Mouse (Mus musculus) layer of hippocampus, adult 9-11 months (tissue): Measurements from ENCODE around the gene Rsph3b.
"Not testable (repeated sequence)": the region's sequence is repeated elsewhere in the genome, so short reads cannot be mapped to it uniquely, and the experiment has no call there.

Experiments
- DNase-seq: peaks from one replicate; pipeline ENCODE4 v3.0.0; 2022

Rsph3b gene

GRCm38 (mm10) chr17:6947984-6948768 is at the start of gene Rsph3b:
TSS of gene Rsph3b (minus strand) at chr17:6948682.
- DNase-seq = peak; percentile 87

DNA sequence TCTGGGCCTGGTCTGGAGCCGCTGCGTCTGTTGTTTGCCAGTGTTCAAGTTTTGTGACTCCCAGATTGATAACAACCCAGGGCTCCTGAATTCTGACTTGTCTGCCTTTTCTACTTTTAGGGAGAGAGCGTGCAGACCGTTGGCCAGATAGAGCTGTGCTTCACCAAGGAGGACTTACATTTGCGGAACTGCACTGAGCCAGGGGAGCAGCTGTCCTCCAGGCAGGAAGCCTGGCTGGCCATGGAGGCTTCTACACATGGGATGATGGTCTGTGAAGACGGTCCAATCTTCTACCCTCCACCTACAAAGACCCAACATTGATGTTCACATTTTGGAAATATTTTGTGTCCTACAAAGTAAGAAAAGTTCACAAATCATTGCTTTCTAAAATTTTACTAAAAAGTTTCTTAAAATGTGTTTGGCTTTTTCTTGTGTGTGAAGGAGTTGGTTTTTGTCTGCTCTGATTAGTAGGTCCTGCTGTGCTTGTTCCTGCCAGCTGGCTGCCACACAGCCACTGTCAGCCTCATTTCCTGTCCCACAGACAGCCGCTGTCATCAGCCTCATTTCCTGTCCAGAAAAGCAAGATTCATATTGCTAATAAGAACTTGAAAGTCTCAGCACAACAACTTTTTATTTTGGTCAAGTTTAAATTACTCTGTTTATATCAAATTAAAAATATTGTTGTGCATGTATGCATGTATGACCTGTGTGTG is 49.5 kb upstream of the Rsph3b start:
- DNase-seq = not testable (repeated sequence)

DNA sequence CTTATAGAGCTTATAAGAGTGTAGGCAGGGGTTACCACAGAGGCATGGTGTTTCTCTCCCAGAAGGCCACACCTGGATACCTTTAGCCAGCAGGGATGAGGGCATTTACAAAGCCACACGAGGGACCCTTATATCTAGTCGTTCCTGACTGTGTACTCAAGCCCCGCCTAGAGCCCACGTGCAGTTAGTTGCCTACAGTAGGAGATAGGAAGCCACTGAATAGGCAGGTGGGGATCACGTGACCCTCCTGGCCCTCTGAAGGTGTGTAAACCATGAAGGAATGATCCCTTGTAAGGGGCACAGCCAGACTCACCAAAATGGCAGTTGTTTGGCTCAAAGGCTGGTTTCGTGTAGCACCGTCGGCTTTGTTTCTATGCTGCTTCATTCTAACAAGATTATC is 48.3 kb upstream of the Rsph3b start:
- not testable (repeated sequence) for DNase-seq

- DNase-seq = not testable (repeated sequence)
Observed at GRCm38 (mm10) chr17:6995504-6995903, 47.0 kb upstream of the Rsph3b start.

DNA sequence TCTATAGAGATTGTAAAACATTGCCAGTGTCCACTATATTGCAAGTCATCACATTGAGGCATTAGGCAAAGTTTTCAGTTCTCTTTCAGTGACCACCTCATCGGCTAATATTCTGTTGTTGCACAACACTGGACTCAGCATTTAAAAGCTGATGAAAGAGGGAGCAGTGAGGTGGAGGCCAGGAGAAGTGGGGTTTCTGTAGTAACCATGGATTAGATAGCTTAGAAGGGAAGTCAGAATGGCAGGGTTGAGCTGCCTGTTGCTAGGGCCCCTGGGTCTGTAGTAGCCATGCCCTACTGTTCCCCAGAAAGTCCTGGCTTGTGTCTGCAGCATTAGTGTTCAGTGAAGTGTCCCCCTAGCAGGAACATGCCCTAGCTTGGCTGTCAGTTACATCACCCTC is 37.6 kb upstream of the Rsph3b start:
- not testable (repeated sequence) for DNase-seq

GRCm38 (mm10) chr17:6980144-6980543 is 31.7 kb upstream of the Rsph3b start:
- DNase-seq = not testable (repeated sequence)

- DNase-seq = not testable (repeated sequence)
Observed at GRCm38 (mm10) chr17:6979380-6979779, 30.9 kb upstream of the Rsph3b start.

DNA sequence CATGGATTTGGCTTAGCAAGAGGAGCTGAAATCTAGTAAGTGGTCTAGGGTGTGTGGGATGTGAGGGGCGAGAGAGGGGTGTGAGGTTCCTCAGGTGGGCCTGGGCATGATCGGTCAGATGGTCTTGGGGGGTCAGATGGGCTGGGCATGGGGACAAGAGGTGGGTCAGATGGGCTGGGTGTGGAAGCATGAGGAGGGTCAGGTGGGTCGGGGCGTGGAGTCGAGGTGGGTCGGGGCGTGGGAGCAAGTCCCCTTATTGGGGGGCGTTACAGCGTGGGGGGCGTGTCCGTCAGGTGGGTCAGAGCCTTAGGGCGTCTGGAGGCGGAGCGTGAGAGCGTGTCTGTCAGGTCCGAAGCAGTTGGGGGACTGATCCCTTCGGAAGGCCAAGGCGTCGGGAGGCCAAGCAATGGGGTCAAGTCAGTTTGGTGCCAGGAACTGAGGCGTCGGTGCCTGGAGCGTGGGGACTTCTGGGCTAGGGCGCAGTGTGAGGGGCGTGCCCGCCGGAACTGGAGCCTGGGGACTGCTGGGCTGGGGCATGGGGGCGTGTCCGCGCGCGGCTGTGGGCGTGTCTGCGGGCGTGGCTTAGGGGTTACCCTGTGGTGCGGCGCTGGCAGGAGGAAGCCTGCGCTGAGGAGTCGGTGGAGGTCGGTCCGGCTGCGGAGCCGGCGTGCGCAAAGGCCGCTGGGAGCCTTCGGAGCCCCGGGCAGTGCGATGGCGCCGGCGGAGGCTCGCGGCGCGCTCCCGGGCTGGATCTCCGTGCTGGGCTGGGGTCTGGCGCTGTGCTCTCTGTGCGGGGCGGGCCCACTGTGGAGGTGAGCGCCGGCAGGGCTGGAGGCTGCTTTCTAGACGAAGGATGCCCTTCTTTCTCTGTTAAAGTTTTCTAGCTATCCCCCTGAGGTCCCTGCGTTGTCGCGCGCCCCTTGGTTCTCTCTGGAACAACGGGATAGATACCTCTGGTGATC is 30.1 kb upstream of the Rsph3b start, which contains the start of gene Gm49721:
Gene Gm49721, plus strand, starts transcription at position 618 of the 962 bp plus-strand sequence.
- DNase-seq = peak; percentile 79

- not testable (repeated sequence) for DNase-seq
Observed at GRCm38 (mm10) chr17:6974985-6975384, 26.5 kb upstream of the Rsph3b start.

DNA sequence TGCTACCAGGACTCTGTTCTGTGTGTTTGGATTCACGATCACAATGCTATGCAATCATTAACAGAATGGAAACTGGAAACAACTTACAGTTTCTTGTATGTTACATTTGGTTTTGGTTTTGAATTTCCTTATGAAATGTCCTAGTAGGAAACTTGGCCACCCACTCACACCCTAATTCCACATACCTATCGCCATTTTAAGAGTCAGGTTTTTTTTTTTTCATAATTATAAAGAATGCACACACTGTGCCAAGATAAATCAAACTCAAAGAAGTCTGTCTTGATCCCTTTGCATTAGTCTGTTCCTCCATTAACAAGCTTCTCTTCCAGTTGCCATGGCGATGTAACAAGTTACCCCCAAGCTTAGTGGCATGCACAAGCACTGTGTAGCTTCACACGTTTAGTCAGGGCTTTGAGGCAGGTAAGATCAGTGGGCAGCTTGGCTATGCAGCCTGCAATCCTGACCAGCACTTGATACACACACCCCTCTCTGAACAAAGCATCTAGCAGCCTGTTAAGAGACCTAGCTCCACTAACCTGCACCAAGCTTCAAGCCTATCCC is 24.4 kb upstream of the Rsph3b start:
- not testable (repeated sequence) for DNase-seq

DNA sequence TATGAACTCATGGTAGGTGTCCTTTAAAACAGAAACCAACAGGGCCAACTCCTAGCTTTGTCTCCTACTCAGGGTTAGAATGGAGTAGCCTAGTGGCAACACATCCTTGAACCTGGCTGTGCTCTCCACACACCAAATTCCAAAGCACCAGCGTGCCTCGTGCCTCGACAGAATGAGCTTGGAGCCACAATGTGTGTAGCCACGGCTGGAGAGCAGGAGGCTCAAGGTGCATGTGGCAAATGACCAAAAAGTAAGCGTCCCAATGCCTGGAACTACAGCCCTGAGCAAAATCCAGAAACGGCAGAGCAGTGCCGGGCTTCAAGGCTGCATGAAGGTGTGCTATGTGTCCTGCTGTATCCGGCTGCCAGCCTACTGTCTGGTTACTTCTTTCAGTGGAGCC is 22.8 kb upstream of the Rsph3b start:
- DNase-seq = not testable (repeated sequence)

DNA sequence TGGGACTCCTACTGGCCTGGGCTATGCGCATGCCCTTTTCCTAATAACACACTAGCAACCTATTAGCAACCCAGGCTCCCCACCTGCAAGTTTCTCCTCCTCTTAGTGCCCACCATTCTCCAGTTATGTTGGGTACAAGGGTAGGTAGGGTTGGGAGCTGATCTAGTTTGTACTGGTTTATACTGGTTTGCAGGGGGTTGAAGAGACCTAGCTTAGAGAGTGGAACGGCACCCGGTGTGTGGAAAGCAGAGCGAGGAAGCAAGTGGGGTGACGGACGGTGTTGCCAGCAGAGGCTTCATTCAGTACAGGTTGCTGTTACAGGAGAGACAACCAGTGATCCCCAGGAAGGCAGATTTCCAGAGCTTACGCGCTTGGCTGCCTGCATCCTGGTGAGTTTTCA is 21.9 kb upstream of the Rsph3b start, which contains the start of gene Rnaset2b:
Gene Rnaset2b, plus strand, starts transcription at position 301 of the 400 bp plus-strand sequence.
- DNase-seq = not testable (repeated sequence)

GRCm38 (mm10) chr17:6967673-6968072 is 19.2 kb upstream of the Rsph3b start:
- not testable (repeated sequence) for DNase-seq

DNA sequence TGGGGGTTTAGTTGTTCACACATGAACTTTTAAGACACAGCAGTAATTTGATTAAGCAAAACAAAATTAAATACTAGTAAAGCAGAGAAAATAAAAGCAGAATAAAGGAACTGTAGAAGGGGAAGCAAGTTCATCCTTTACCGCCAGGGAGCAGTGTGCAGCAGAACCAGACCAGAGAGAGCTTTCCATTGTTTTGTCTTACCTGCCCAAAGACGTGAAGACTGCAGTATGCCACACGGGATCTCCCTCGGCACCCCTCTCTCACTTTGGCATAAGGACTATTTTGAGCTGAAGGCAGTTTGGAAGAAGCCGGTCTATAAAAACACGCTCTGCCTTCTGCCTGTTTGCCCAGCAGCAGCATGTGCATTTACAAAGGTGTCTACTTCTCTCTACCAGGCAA is 16.9 kb upstream of the Rsph3b start:
- DNase-seq = not testable (repeated sequence)

DNA sequence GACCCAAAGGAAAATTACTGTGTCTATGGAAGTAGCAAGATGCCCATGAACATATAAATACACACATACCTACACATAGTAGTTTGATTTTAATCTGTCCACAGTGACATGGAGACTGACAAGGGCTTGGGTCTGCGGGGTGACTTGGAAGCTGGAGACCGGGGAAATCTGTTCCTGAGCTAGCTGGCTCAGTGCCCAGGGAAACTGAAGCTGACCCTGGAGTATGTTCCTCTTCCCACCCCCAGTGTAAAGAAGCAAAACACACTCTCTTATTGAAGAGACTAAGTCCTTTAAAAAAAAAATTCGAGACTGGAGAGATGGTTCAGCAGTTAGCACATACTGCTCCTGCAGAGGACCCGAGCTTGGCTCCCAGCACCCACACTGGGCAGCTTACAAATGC is 14.5 kb upstream of the Rsph3b start:
- not testable (repeated sequence) for DNase-seq

DNA sequence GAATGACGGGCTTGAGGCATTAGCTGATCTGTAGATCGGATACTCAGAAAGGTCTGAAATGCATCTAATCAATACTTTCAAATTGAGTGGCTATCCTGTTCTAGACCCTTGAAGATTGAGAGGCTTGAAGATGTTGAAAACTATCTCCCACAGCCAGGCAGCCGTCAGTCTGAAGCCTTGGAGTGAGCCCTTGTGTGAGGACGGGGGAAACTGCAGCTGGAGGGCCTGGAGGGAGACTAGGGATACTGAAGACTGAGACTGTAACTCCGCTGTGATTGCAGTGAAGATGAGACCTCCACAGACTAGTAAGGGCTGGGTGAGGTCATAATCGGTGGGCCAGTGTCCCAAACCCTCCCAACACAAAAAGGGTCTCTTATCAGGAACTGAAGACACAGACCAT is 13.9 kb upstream of the Rsph3b start:
- not testable (repeated sequence) for DNase-seq

DNA sequence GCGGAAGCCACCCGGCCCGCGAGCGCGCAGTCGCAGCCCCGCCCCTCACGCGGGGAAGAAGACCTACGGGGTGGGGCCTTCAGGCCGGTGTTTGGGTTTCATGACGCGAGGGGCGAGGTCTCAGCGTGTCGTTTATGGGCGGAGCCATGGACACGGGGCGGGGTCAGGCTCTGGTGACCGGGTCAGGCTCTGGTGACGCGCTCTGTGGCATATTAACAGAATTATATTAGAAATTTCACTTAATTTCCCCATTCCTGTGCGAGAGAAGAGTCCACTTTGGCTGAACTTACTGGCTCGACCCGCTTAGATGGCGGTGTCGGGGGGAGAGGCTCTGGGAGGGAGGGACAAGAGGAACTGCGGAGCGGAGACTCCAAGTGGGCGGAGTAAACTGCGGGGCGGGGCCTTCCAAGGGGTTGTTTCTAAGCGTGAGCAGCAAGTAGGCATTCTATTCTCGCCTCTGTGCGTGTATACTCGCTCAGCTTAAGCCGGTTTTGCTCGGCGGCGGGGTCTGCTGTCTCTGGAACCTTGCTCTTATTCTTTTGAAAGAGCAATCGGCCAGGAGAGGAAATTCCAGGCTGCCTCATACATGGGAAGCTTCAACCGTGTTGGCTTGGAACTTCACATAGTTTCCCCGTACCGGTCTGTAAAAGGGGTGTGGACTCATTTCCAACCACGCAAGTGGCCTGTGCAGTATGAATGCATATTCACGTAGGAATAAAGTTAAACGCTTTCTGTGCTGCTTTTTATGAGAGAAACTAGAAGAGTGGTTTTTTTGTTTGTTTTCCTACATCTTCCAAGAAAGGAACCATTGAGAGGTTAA is 12.9 kb upstream of the Rsph3b start:
- not testable (repeated sequence) for DNase-seq

DNA sequence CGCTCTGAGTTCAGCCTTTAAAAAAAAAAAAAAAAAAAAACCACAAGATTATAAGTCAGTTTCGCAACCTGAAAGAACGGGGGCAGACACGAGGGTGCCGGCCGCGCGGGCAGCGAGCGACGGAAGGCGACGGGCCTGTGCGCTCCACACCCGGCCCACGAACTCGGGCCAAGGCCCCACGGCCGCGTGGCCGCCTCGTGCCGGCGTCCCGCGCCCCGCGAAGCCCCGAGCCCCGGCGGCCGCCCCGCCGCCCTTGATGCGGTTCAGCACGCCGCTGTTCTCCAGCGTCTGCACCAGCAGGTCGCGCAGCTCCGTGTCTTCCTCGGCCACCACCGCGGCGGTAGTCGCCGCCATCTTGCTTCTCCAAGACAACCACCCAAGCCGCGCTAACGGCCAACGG is 12.3 kb upstream of the Rsph3b start, which contains the start of gene Tagap1:
Gene Tagap1, minus strand, starts transcription at position 381 of the 400 bp plus-strand sequence.
- not testable (repeated sequence) for DNase-seq

GRCm38 (mm10) chr17:6960349-6960748 is 11.9 kb upstream of the Rsph3b start:
- DNase-seq = not testable (repeated sequence)

- DNase-seq = not testable (repeated sequence)
Observed at GRCm38 (mm10) chr17:6959543-6960259, 11.2 kb upstream of the Rsph3b start.
